Mouse (Mus musculus): ENCODE results near the gene Abtb1. TPM values are rescaled to one million over a fixed set of nuclear protein-coding genes. Genes with fewer than 3 reads are reported as not detected.

Gene Abtb1
- polyA plus RNA-seq, 1 experiment from 2014 or later: 27.2 TPM

DNA sequence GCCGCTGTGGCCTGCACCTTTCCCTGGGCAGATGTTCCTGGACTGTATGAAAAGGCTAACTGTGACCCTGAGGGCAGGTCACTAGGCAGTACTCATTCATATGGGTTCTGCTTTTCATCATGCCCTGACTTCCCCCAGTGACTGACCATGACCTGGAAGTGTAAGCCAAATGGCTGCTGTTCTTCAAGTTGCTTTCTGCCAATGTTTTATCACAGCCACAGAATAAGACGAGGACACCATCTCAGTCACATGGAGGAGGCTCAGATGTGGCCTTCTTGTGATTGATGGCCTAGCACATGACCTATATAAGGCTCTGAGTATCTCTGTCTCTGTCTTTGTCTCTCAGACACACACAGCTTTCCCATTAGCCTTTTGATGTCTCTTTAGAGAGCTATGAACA, 5.8 kb upstream of the Abtb1 start:
- no peak for DNase-seq (ENCODE audit: low spot score)
- H3K36me3 ChIP-seq: peaks cover 59% of the 10 kb centered on the region
- H3K4me3 ChIP-seq: no peak overlapping the region
- H3K9me3 ChIP-seq: no peaks in the 10 kb centered on the region
- WGBS: 80% methylated on average over 2 of the region's 2 CpGs
- no peaks in the 10 kb centered on the region; the same call in 1 of the 2 replicates for H3K27me3 ChIP-seq (ENCODE audit: insufficient read depth, poor library complexity, severe bottlenecking)
- no peak overlapping the region for H3K27ac ChIP-seq
- H3K4me1 ChIP-seq (replicated peaks): peaks cover 13% of the 10 kb centered on the region

DNA sequence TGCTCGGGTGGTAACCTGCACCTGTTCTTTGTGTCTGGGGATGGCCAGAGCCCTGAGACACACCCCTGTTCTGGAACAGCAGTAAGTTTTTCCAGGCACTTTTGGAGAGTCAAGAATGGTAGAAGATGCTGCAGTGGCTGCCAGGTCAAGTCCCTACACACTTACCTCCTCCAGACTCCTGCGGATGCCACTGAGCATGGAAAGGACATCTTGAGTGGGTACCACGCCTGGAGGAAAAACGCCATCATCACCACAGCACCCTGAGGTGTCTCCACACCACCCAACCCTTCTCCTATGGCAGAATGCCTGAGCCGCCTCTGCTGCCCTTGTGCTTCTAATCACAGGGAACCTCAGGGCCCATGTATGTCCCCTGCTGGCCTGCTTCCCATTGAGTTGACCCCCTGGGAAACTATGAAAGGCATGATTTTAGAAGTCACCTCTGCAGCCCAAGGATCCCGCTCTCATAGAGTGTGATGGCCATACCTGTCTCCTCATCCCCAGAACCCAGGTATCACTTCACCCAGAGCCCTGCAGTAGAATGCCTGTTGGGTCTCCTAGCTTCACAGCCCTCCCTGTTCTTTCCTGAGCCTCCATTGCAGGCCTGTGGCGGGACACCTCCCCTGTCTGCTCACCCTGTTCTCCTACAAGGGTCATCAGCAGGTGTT, 3.2 kb upstream of the Abtb1 start:
- H3K36me3 ChIP-seq: peaks cover 40% of the 10 kb centered on the region
- peaks cover 32% of the 10 kb centered on the region for H3K4me1 ChIP-seq (replicated peaks)
- no peak for DNase-seq (ENCODE audit: low spot score)
- 90% methylated on average over 7 of the region's 7 CpGs for WGBS
- H3K27ac ChIP-seq: no peak overlapping the region
- H3K9me3 ChIP-seq: no peaks in the 10 kb centered on the region
- no peaks in the 10 kb centered on the region; the same call in 1 of the 2 replicates for H3K27me3 ChIP-seq (ENCODE audit: insufficient read depth, poor library complexity, severe bottlenecking)
- H3K4me3 ChIP-seq: no peak overlapping the region

DNA sequence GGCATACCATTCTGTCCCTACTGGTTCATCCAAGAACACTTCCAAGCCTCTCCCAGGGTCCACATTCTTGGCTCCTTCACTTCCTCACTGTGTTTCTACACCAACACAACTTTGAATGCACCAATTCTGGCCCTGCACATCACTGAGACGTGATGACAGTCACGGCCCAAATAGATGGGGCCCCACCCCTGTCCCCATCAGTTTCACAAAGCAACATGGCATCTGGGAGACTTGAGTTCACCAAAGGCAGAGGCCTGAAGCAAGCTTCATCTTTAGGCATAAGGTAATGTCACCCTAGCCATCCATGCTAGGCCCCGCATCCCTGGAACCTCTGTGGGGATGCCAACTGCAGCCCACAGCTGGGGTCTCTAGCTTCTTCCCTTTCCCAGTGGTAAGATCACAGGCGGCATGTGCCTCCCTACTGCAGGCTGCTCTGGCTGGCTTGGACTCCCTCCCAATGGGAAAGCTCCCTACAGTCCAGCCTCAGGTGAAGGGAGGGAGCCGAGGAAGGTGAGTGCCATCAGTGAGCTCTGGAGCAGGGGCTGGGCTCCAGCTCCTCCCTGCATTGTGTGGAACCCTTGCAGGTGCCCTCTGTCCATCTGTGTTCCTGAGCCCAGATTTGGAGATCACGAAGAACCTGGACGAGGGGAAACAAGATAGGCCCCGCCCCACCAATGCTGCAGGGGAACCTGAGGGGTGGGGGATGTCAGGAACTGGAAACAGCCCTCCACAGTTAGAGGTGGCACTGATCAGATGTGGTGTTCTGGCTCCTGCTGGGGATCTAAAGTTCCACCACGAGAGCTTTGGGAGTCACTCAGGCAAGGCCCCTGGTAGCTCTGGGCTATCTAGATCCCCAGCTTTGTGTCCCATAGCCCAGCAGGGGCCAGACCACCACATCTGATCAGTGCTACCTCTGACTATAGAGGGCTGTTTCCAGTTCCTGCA, 2.3 kb upstream of the Abtb1 start:
- no peaks in the 10 kb centered on the region for H3K9me3 ChIP-seq
- DNase-seq (ENCODE audit: low spot score): no peak
- no peaks in the 10 kb centered on the region; the same call in 1 of the 2 replicates for H3K27me3 ChIP-seq (ENCODE audit: insufficient read depth, poor library complexity, severe bottlenecking)
- 0 out of 2 replicates have a peak overlapping the region, but pooled peaks have one; percentile 91 for H3K27ac ChIP-seq
- peaks cover 32% of the 10 kb centered on the region for H3K4me1 ChIP-seq (replicated peaks)
- no peak overlapping the region for H3K4me3 ChIP-seq
- H3K36me3 ChIP-seq: peaks cover 38% of the 10 kb centered on the region
- 75% methylated on average over 9 of the region's 9 CpGs for WGBS

DNA sequence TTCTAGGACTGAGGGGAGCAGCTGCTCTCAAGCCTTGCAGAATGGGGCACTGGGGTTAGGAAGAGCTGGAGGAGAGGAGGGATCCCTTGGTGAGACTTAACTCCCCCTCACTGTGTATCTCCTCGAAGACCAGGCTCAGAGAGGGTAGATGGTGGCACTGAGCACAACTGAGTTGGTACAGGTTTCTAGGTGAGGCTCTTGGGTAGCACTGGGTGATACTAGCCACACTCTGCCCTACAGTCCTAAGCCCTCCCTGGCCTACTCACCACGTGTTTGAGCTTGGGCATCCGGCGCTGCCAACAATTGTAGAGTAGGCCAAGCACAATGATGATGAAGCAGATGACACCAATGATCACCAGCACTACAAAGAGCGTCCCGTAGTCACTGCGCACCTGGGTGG, 1.5 kb upstream of the Abtb1 start:
- Histone ChIP-seq H3K27ac (peak overlapping the region; percentile 91), H3K9me3 (no peaks in the 10 kb centered on the region), H3K36me3 (peaks cover 40% of the 10 kb centered on the region), H3K4me1 (replicated peaks) (peaks cover 32% of the 10 kb centered on the region), H3K27me3 (ENCODE audit: insufficient read depth, poor library complexity, severe bottlenecking) (no peaks in the 10 kb centered on the region; the same call in 1 of the 2 replicates), H3K4me3 (peak overlapping the region; percentile 70)
- DNase-seq (ENCODE audit: low spot score): no peak
- 74% methylated on average over 7 of the region's 7 CpGs for WGBS

DNA sequence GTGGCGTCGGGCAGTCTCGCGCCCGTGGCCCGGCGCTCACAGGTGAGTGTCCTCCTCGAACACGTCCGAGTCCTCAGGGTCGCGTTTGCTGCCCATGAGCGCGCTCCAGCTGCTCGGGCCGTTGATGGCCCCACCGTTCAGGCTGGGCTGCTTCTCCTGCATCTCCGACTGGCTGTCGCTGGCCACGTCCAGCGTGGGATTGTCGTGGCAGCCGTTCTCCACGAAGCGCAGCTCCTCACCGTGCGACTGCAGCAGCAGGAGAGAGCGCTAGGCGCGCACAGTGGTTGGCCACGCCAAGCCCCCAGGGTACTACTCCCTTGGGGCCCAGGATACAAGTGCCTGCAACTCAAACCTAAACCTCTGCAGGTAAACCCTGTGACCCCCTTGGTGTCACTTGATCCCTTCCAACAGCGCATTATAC, 957 bp upstream of the Abtb1 start:
- under 1% methylated on average over 32 of the region's 32 CpGs for WGBS
- DNase-seq (ENCODE audit: low spot score): no peak
- H3K4me3 ChIP-seq: peak overlapping the region; percentile 70
- H3K27ac ChIP-seq: peak overlapping the region; percentile 91
- no peaks in the 10 kb centered on the region for H3K9me3 ChIP-seq
- peaks cover 32% of the 10 kb centered on the region for H3K4me1 ChIP-seq (replicated peaks)
- H3K36me3 ChIP-seq: peaks cover 45% of the 10 kb centered on the region
- no peaks in the 10 kb centered on the region; the same call in 1 of the 2 replicates for H3K27me3 ChIP-seq (ENCODE audit: insufficient read depth, poor library complexity, severe bottlenecking)

DNA sequence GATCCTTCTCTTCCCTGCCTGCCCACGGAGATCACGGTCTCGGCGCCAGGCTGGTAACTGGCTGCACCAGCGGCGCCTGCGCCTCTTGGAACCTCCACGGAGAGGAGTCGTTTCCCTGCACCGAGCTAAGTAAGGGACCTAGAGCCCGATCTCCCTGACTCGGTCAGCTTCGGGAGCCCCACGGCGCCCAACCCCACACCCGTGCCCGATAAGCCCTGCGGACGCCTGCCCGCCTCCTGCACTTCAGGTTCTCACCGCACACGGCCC, 337 bp downstream of the Abtb1 start:
- H3K9me3 ChIP-seq: no peaks in the 10 kb centered on the region
- DNase-seq (ENCODE audit: low spot score): no peak
- under 1% methylated on average over 22 of the region's 22 CpGs for WGBS
- H3K4me3 ChIP-seq: peak overlapping the region; percentile 70
- no peaks in the 10 kb centered on the region; the same call in 1 of the 2 replicates for H3K27me3 ChIP-seq (ENCODE audit: insufficient read depth, poor library complexity, severe bottlenecking)
- peak overlapping the region; percentile 91 for H3K27ac ChIP-seq
- peaks cover 51% of the 10 kb centered on the region for H3K36me3 ChIP-seq
- H3K4me1 ChIP-seq (replicated peaks): peaks cover 32% of the 10 kb centered on the region

DNA sequence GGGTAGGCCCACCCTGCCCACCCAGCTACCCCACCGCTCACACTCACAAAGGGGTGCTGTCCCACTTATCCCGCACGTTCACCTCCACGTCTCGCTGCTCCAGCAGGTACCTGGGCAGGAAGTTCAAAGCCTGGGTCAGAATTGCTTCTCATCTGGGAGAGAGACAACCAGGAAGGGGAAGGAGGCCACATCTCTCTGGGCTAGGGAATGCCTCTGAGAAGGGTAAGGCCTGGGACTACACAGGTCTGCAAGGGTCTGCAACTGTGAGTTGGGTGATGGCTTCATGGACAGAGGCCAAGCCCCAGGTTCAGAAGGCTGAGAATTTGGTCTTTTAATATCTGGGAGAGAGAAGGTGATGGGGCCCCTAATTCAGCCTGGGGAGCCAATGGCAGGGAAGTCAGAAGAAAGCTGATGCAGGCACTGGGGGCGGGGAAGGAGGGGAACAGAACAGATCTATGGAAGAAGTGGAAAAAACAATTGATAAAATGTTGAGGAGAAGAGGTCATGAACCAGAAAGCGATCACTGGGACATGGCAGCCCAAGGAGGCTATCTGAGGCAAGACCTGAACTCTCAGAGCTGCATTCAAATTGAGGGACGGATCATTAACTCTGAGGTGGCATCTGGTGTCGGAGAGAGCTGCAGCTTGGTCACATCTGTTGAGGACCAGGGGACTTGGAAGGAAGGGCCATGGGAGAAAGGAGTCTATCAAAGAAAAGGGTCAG, 832 bp downstream of the Abtb1 start:
- Histone ChIP-seq H3K4me3 (peak overlapping the region; percentile 70), H3K9me3 (no peaks in the 10 kb centered on the region), H3K36me3 (peaks cover 56% of the 10 kb centered on the region), H3K27ac (peak overlapping the region; percentile 91), H3K27me3 (ENCODE audit: insufficient read depth, poor library complexity, severe bottlenecking) (no peaks in the 10 kb centered on the region; the same call in 1 of the 2 replicates), H3K4me1 (replicated peaks) (peaks cover 32% of the 10 kb centered on the region)
- 56% methylated on average over 9 of the region's 9 CpGs for WGBS
- no peak for DNase-seq (ENCODE audit: low spot score)

DNA sequence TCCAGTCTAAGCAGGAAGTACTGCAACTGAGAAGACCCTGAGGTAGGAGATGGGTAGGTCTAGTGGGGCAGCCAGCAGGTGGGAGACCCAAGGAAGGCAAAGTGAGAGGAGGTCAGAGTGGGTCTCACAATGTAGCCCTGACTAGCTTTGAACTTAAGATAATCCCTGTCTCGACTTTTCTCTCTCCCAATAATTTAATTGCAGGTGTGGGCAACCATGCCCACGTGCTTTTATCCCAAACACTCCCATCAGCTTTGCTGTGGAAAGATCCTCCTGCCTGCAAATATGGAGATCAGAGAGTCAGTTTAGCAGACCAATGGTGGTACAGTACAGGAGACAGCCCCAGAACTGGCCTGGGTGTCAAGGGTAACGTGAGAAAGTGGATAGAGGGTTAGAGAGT, 1.6 kb downstream of the Abtb1 start:
- no peak overlapping the region for H3K27ac ChIP-seq
- peaks cover 56% of the 10 kb centered on the region for H3K36me3 ChIP-seq
- no peaks in the 10 kb centered on the region; the same call in 1 of the 2 replicates for H3K27me3 ChIP-seq (ENCODE audit: insufficient read depth, poor library complexity, severe bottlenecking)
- H3K9me3 ChIP-seq: no peaks in the 10 kb centered on the region
- WGBS: 75% methylated on average over 3 of the region's 3 CpGs
- peak overlapping the region; percentile 70; the same call in 1 of the 2 replicates for H3K4me3 ChIP-seq
- peaks cover 32% of the 10 kb centered on the region for H3K4me1 ChIP-seq (replicated peaks)
- no peak for DNase-seq (ENCODE audit: low spot score)

DNA sequence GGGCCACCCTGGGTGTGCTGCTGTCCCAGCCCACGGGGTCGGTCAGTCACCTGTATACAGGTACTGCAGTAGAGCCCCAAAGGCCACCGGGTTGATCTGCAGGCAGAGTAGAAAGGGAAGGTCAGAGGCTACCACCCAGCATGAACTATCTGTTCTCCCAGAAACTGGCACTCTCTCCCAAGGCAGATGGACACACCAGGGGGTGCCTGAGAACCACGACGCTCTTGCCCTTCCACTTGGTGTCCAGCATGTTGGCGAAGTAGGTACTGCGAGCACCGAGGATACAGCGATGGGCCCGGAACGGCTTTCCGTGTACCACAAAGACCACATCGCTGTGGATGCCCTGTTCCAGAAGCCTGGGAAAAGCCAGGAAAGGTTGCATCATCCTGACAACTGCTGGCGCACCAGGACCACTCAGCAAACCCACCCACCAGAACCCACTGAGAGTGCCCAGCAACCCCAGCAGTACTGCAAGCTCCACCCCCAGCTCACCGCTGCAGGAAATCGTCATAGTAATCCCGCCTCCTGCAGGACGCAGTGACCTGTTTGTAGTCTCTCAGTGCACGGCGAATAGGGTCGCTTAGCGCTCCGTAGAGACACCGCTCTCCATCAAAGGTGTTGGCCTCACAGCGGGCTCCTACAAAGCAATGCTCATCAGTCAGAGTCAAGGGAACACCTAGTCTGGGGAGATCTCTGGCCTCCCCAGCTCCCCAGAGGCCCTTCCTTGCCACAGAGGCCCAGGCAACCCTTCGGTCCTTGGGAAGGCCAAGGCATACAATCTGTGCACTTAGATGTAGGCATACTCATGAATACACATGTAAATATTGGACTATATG, 2.4 kb downstream of the Abtb1 start:
- H3K36me3 ChIP-seq: peaks cover 51% of the 10 kb centered on the region
- H3K4me3 ChIP-seq: no peak overlapping the region
- H3K27me3 ChIP-seq (ENCODE audit: insufficient read depth, poor library complexity, severe bottlenecking): no peaks in the 10 kb centered on the region; the same call in 1 of the 2 replicates
- no peak overlapping the region for H3K27ac ChIP-seq
- H3K4me1 ChIP-seq (replicated peaks): peaks cover 32% of the 10 kb centered on the region
- H3K9me3 ChIP-seq: no peaks in the 10 kb centered on the region
- 85% methylated on average over 26 of the region's 26 CpGs for WGBS
- no peak for DNase-seq (ENCODE audit: low spot score)

DNA sequence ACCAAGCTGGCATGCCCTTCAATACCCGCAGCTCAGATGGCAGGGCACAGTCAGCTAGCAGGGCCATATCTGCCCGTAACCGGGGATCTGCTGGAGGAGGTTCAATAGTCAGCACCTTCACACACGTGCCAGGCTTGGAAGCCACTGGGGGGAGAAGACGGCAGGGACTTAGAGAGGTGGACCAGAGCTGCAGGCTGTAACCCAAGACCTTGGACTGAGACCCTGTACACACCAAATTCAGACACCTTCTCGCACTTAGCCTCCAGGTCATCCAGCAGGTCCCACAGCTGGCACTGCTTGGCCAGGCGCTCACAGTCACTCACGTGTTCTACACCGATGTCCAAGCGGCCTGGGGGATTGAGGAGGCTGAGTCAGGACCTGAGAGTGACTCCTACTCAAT, 3.2 kb downstream of the Abtb1 start:
- 95% methylated on average over 10 of the region's 10 CpGs for WGBS
- Histone ChIP-seq H3K36me3 (peaks cover 44% of the 10 kb centered on the region), H3K27me3 (ENCODE audit: insufficient read depth, poor library complexity, severe bottlenecking) (no peaks in the 10 kb centered on the region; the same call in 1 of the 2 replicates), H3K9me3 (no peaks in the 10 kb centered on the region), H3K4me3 (no peak overlapping the region), H3K4me1 (replicated peaks) (peaks cover 29% of the 10 kb centered on the region), H3K27ac (no peak overlapping the region)
- DNase-seq (ENCODE audit: low spot score): no peak

DNA sequence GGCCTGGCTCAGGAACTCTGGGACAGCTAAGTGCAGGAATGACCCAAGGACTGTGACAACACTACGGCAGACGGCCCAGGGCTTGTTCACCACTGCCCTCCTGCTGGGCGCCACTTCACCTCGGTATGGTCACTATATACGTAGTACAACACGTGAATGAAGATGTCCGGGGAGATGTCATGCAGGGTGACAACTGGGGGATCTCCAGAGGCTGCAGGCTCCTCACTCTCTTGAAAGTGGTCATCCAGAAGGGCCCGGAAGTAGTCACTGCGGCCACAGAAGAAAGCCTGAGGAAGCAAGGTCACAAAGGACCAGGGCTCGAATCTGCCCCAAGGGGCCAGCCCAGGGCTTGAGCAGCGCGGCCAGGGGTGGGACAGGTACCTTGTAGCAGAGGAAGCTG, 3.8 kb downstream of the Abtb1 start:
- Histone ChIP-seq H3K9me3 (no peaks in the 10 kb centered on the region), H3K27me3 (ENCODE audit: insufficient read depth, poor library complexity, severe bottlenecking) (no peaks in the 10 kb centered on the region), H3K4me1 (replicated peaks) (peaks cover 23% of the 10 kb centered on the region), H3K4me3 (no peak overlapping the region), H3K36me3 (peaks cover 44% of the 10 kb centered on the region), H3K27ac (no peak overlapping the region)
- no peak for DNase-seq (ENCODE audit: low spot score)
- 91% methylated on average over 12 of the region's 12 CpGs for WGBS

Data from hindbrain, embryonic 10.5 days (tissue).